Mouse (Mus musculus) Patski (cell line): ENCODE measurements around the gene Fgfr2. TPM values are rescaled to one million over a fixed set of nuclear protein-coding genes. Genes with fewer than 3 reads are reported as not detected.
A peak's percentile ranks its signal among the peaks of the same experiment; 100 is the strongest.

Source experiments
- ATAC-seq: fragments of 100-300 bp; one replicate; pipeline ENCODE4 v1.8.0; 2021
- CTCF ChIA-PET: fragments of 350-600 bp; sonication (Branson Sonifier 250); formaldehyde crosslinking; loops from one replicate; lab custom pipeline; 2022; ENCODE audit warnings: inconsistent platforms; lab: Charles Lee
- POLR2A ChIA-PET: fragments of 350-600 bp; sonication (Branson Sonifier 250); formaldehyde crosslinking; loops from one replicate; lab custom pipeline; 2022; ENCODE audit warnings: antibody characterized with exemption, inconsistent platforms; lab: Charles Lee
- DNase-seq: peaks from one replicate; pipeline ENCODE4 v3.0.0-alpha.2; 2011; ENCODE audit warnings: low read depth, low spot score
- H3K27me3 ChIP-seq: fragments of 371-371 bp; one replicate; pipeline ENCODE4 v1.5.1; 2021
- CTCF ChIP-seq: fragments of 100-300 bp; IDR thresholded peaks from one replicate; pipeline ENCODE4 v1.5.1; 2021
- in situ Hi-C: fragments of 300-500 bp; cut with MboI; formaldehyde crosslinking; loops from 3 replicates; pipeline ENCODE4 v1.11.1; 2018; ENCODE audit warnings: low pct_unique_long_range_greater_than_20kb, mixed read lengths
- polyA plus RNA-seq: library from polyadenylated mRNA; unstranded; gene quantifications from one replicate; pipeline ENCODE4 v1.2.3, GENCODE M21; 2021

The Fgfr2 gene
- polyA plus RNA-seq, 1 experiment from 2014 or later, result 48.8 TPM

GRCm38 (mm10) chr7:132787496-132788190 is 335.5 kb downstream of the Fgfr2 start:
- no peak for TF ChIP-seq CTCF
- no peak for ATAC-seq
- no peaks in the 10 kb centered on the region for H3K27me3 ChIP-seq
- no peak for DNase-seq
- ChIA-PET POLR2A (interaction anchor here (0.5 to 1.6 kb wide), 2 partner anchors 14 to 22 kb away, joined by 3 read pairs; no protein-coding TSS in a partner anchor), CTCF (no interaction called here)
- in situ Hi-C loops, result no loop called here

DNA sequence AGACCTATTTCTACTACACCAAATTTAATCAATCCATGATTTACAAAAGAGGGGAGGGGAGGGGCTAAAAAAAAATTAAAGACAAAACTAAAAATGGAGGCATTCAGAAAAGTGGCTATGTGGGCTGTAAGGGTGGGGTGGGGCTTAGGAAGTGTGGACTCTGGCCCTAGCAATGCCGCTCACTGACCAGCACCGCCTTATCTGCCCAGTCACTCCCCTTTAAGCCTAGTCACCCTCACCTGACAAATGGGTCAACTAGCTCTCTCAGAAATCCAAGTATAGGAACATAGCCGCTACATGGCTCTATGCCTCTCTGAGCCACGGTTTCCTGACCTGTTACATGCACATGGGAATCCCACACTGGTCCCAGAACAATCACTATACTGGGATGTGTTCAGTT is 336.1 kb downstream of the Fgfr2 start:
- TF ChIP-seq CTCF, result no peak
- CTCF ChIA-PET, result no interaction called here
- in situ Hi-C loops, result no loop called here
- ATAC-seq (no peak), DNase-seq (no peak)
- no peaks in the 10 kb centered on the region for H3K27me3 ChIP-seq
- POLR2A ChIA-PET, result interaction anchor here (1.6 kb wide), 1 partner anchor 22 kb away, joined by 3 read pairs; no protein-coding TSS in a partner anchor

DNA sequence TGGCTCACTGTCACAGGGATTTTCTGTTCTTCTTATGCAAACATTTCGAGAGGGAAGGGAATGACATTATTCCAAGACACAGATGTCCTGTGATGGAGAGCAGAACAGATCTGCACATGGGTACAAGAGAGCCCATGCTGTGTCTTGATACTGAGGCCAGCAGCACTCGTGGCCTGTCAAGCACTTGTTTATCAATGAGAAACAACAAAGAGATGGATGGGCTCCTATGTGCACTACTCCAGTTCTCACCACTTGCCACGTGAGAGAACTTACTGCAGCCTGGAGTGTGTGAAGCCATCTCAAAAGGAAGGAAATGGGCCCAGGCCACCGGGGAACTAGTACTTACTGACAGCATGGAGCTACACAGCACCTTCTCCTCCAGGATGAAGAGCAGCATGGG is 336.6 kb downstream of the Fgfr2 start:
- no peaks in the 10 kb centered on the region for H3K27me3 ChIP-seq
- POLR2A ChIA-PET, result interaction anchor here (1.6 kb wide), 1 partner anchor 23 kb away, joined by 3 read pairs; no protein-coding TSS in a partner anchor
- ATAC-seq, result no peak
- CTCF ChIA-PET, result no interaction called here
- DNase-seq, result no peak
- in situ Hi-C loops, result no loop called here
- no peak for TF ChIP-seq CTCF

DNA sequence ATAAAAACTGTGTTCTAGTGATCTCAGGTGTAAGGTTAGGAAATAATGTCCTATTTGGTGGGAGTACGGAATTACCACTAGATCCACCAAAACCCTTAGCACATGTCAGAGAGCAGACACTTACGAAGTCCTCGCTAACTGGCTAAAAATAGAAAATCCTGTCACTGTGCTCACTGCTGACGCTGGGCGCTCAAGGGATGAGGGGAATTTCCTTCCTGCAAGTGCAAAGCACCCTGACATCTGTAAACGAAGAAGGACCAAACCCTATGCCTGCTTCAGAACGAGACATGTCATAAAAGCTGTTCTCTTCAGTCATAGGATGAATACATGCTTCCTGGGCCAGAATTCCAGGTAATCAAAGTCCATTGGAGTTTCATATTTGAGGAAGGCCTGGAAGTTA is 337.1 kb downstream of the Fgfr2 start:
- ChIA-PET POLR2A (interaction anchor here (1.6 kb wide), 1 partner anchor 23 kb away, joined by 3 read pairs; no protein-coding TSS in a partner anchor), CTCF (no interaction called here)
- in situ Hi-C loops, result no loop called here
- DNase-seq (no peak), ATAC-seq (no peak)
- TF ChIP-seq CTCF, result no peak
- no peaks in the 10 kb centered on the region for H3K27me3 ChIP-seq

DNA sequence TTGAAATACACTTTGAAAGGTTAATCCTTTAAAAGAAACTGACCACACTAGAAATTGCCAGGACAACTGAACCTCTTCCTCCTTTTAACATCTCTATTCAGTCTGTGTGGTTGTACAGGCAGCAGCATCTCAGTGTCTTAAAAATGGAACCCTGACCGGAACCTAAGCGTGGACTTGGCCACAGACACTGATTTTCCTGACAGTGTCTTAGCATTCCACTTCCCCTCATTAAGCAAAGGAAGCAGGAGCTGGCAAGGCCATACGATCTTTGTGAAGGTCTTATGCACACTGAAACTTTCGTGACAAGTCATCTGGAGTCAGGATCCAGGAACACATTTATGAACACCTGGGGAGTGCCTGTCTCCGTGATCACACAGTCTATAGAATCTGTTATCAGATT is 339.0 kb downstream of the Fgfr2 start:
- DNase-seq (no peak), ATAC-seq (no peak)
- POLR2A ChIA-PET, result no interaction called here
- no peak for TF ChIP-seq CTCF
- H3K27me3 ChIP-seq, result no peaks in the 10 kb centered on the region
- in situ Hi-C loops, result no loop called here
- CTCF ChIA-PET, result interaction anchor here (1.4 kb wide), 1 partner anchor 128 kb away, joined by 3 read pairs; no protein-coding TSS in a partner anchor

- POLR2A ChIA-PET, result interaction anchor here (1.0 to 1.4 kb wide), 3 partner anchors 19 to 32 kb away, joined by 3 to 6 read pairs (median 3); partner anchors contain the start of gene Fam53b
- ATAC-seq (no peak), DNase-seq (no peak)
- CTCF ChIA-PET, result interaction anchor here (1.0 to 2.1 kb wide), 8 partner anchors 10 to 46 kb away, joined by 3 to 6 read pairs (median 4); no protein-coding TSS in a partner anchor
- no peaks in the 10 kb centered on the region for H3K27me3 ChIP-seq
- in situ Hi-C loops, result no loop called here
- TF ChIP-seq CTCF, result no peak
Observed at GRCm38 (mm10) chr7:132781850-132782249, 341.3 kb downstream of the Fgfr2 start.

- no peak for TF ChIP-seq CTCF
- ChIA-PET POLR2A (interaction anchor here (1.0 to 1.4 kb wide), 3 partner anchors 20 to 32 kb away, joined by 3 to 6 read pairs (median 3); partner anchors contain the start of gene Fam53b), CTCF (interaction anchor here (1.1 to 2.1 kb wide), 6 partner anchors 10 to 43 kb away, joined by 3 to 6 read pairs (median 4); no protein-coding TSS in a partner anchor)
- no peaks in the 10 kb centered on the region for H3K27me3 ChIP-seq
- no peak for DNase-seq
- in situ Hi-C loops, result no loop called here
- no peak for ATAC-seq
Observed at GRCm38 (mm10) chr7:132781130-132781814, 341.9 kb downstream of the Fgfr2 start.

DNA sequence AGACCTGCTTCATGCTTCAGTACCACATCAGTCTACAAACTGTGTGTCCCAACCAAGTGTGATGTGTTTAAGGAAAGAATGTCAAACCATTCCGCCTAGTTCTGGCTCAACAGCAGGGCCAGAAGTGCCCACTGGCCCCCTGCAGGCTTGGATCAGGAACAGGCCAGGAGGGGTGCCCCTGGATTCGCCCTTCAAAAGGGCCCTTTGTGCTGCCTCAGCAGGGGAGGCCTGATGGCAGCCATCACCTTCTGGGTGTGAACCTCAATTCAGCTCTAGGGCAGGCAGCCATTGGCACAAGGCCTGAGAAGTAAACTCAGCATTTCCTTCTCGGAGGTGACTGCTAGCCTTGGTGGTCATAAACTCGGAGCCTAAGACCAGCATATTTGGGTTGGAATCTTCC is 342.5 kb downstream of the Fgfr2 start:
- POLR2A ChIA-PET, result interaction anchor here (0.5 to 1.0 kb wide), 2 partner anchors 21 to 33 kb away, joined by 3 read pairs; partner anchors contain the start of gene Fam53b
- CTCF ChIA-PET, result interaction anchor here (1.1 to 2.1 kb wide), 5 partner anchors 9 to 31 kb away, joined by 3 to 6 read pairs (median 4); no protein-coding TSS in a partner anchor
- no peaks in the 10 kb centered on the region for H3K27me3 ChIP-seq
- no peak for ATAC-seq
- TF ChIP-seq CTCF, result no peak
- in situ Hi-C loops, result no loop called here
- peak; percentile 30 for DNase-seq

GRCm38 (mm10) chr7:132778630-132779029 is 344.5 kb downstream of the Fgfr2 start:
- ChIA-PET CTCF (interaction anchor here (1.3 kb wide), 1 partner anchor 14 kb away, joined by 3 read pairs; no protein-coding TSS in a partner anchor), POLR2A (no interaction called here)
- no peak for ATAC-seq
- in situ Hi-C loops, result no loop called here
- no peaks in the 10 kb centered on the region for H3K27me3 ChIP-seq
- DNase-seq, result no peak
- TF ChIP-seq CTCF, result no peak

DNA sequence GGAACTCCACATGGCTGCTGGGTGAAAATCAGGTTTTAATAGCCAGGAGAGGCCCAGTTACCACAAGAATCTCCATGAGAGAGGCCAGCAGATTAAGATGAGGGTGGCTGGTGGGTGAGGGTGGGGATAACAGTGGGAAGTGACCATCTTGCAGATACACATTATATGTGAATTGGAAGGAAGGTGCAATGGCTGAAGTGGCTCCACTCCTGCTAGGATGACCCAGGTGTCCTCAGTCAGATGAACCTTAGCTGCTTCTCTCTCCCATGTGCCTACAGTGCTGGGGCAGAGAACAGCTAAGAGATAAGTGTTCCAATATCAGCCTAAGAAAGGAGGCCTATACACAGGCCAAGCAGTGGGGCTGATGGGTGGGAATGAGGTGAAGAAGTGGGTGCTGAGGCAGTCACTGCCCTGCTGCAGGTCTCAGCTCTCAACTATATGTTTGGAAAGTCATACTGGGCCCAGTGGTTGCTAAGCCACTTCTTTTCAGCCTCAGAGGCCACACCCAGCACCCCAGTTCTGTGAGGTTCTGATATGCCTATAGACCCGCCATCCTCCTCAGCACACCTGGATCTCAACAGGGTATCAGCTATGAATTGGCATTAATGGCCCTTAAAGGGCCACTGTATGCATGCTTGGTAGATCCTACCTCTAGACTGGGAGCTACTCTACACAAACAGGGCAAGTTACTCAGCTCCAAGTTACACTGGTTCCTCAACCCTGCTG is 345.3 kb downstream of the Fgfr2 start:
- no peaks in the 10 kb centered on the region for H3K27me3 ChIP-seq
- CTCF ChIA-PET, result interaction anchor here (0.8 to 1.3 kb wide), 3 partner anchors 15 to 51 kb away, joined by 3 read pairs; no protein-coding TSS in a partner anchor
- in situ Hi-C loops, result no loop called here
- DNase-seq (no peak), ATAC-seq (no peak)
- TF ChIP-seq CTCF, result no peak
- POLR2A ChIA-PET, result no interaction called here
